Mouse (Mus musculus) bone marrow macrophage, adult 2 months (primary cell): ENCODE measurements at regions not wholly inside any gene's neighbourhood (a gene's known extent, or its start where the extent isn't known, plus 50 kb on each side); places are given as distances from the start of the nearest gene placed in this dataset.

Experiments used
- CTCF ChIP-seq: IDR thresholded peaks from 2 replicates; pipeline ENCODE4 v1.5.1; 2012; ENCODE audit warnings: low read depth, mild to moderate bottlenecking, low read length, moderate library complexity
- POLR2A ChIP-seq: IDR thresholded peaks from 2 replicates; pipeline ENCODE4 v1.6.1; 2012; ENCODE audit warnings: mild to moderate bottlenecking, low read depth, low read length, borderline replicate concordance

DNA sequence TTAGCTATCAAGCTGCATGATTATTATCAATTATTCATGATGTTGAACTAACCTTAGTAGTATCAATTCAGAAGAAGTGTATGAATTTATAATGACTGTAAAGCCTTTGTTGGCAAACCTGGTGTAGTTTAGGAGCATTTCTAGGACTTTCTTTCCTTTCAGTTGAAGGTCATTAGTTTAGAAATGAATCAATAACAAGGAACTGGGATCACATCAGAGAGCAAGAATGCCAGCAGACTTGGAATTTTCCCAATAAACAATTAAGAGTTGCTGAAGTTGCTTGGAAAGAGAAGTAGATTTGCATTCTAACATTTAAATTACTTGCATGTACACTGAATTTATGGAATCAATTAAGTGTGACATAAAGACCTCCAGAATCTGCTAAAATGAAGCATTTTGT is 79.1 kb upstream of the Ferd3l start:
- TF ChIP-seq CTCF = no peak
- no peak for TF ChIP-seq POLR2A
